Mouse (Mus musculus): ENCODE data around the gene B4galt7. TPM values are rescaled to one million over a fixed set of nuclear protein-coding genes. Genes with fewer than 3 reads are reported as not detected.
A peak's percentile ranks its signal among the peaks of the same experiment; 100 is the strongest.

B4galt7 gene
- polyA plus RNA-seq, 1 experiment = 16.1 TPM

- TF ChIP-seq CTCF (IDR thresholded peaks at IDR 0.05; ENCODE audit: control insufficient read depth, insufficient read depth, insufficient read length) (no peak), MAX (IDR thresholded peaks at IDR 0.05) (peak; percentile 59)
- Histone ChIP-seq H3K4me3 (ENCODE audit: insufficient read depth, poor library complexity, severe bottlenecking) (peak overlapping the region; percentile 93), H3K79me2 (ENCODE audit: control insufficient read depth, insufficient read depth) (peaks cover 33% of the 10 kb centered on the region), H3K36me3 (ENCODE audit: control insufficient read depth, insufficient read depth) (peaks cover 36% of the 10 kb centered on the region), H3K27me3 (ENCODE audit: control insufficient read depth, insufficient read depth, insufficient read length) (no peaks in the 10 kb centered on the region), H3ac (ENCODE audit: control insufficient read depth, insufficient read length, low read depth) (peak overlapping the region; percentile 80), H3K79me3 (ENCODE audit: low read depth) (peaks cover 18% of the 10 kb centered on the region)
These were observed 7.0 kb upstream of the B4galt7 start for GRCm38 (mm10) chr13:55592512-55593253.

- TF ChIP-seq MYOG (IDR thresholded peaks at IDR 0.05; ENCODE audit: control insufficient read depth, extremely low read depth, insufficient read length) (no peak), USF1 (IDR thresholded peaks at IDR 0.05; ENCODE audit: low read depth) (no peak), MAX (IDR thresholded peaks at IDR 0.05) (no peak), MYOD1 (IDR thresholded peaks at IDR 0.05; ENCODE audit: control insufficient read depth, insufficient read length, low read depth) (no peak), CTCF (IDR thresholded peaks at IDR 0.05; ENCODE audit: control insufficient read depth, insufficient read depth, insufficient read length) (no peak), FOSL1 (IDR thresholded peaks at IDR 0.05; ENCODE audit: insufficient read depth, low read length, poor library complexity, severe bottlenecking) (no peak), CEBPB (IDR thresholded peaks at IDR 0.05; ENCODE audit: low read depth) (no peak)
- peak overlapping the region; percentile 80 for H3ac ChIP-seq (ENCODE audit: control insufficient read depth, insufficient read length, low read depth)
These were observed 6.4 kb upstream of the B4galt7 start for GRCm38 (mm10) chr13:55593254-55593747.

GRCm38 (mm10) chr13:55595375-55595774 is 4.3 kb upstream of the B4galt7 start:
- Histone ChIP-seq H3ac (ENCODE audit: control insufficient read depth, insufficient read length, low read depth) (no peak overlapping the region), H3K79me3 (ENCODE audit: low read depth) (peaks cover 18% of the 10 kb centered on the region), H3K27me3 (ENCODE audit: control insufficient read depth, insufficient read depth, insufficient read length) (no peaks in the 10 kb centered on the region), H3K36me3 (ENCODE audit: control insufficient read depth, insufficient read depth) (peaks cover 41% of the 10 kb centered on the region), H3K4me3 (ENCODE audit: insufficient read depth, poor library complexity, severe bottlenecking) (no peak overlapping the region), H3K79me2 (ENCODE audit: control insufficient read depth, insufficient read depth) (peaks cover 38% of the 10 kb centered on the region)
- TF ChIP-seq CEBPB (IDR thresholded peaks at IDR 0.05; ENCODE audit: low read depth) (no peak), MYOG (IDR thresholded peaks at IDR 0.05; ENCODE audit: control insufficient read depth, extremely low read depth, insufficient read length) (no peak), CTCF (IDR thresholded peaks at IDR 0.05; ENCODE audit: control insufficient read depth, insufficient read depth, insufficient read length) (no peak), MAX (IDR thresholded peaks at IDR 0.05) (no peak), USF1 (IDR thresholded peaks at IDR 0.05; ENCODE audit: low read depth) (no peak), FOSL1 (IDR thresholded peaks at IDR 0.05; ENCODE audit: insufficient read depth, low read length, poor library complexity, severe bottlenecking) (no peak), MYOD1 (IDR thresholded peaks at IDR 0.05; ENCODE audit: control insufficient read depth, insufficient read length, low read depth) (no peak)

More at GRCm38 (mm10) chr13:55593254-55593747, 6.4 kb upstream of the B4galt7 start:
- peaks cover 18% of the 10 kb centered on the region for H3K79me3 ChIP-seq (ENCODE audit: low read depth)
- H3K79me2 ChIP-seq (ENCODE audit: control insufficient read depth, insufficient read depth) = peaks cover 33% of the 10 kb centered on the region
- peak overlapping the region; percentile 93 for H3K4me3 ChIP-seq (ENCODE audit: insufficient read depth, poor library complexity, severe bottlenecking)
- H3K36me3 ChIP-seq (ENCODE audit: control insufficient read depth, insufficient read depth) = peaks cover 41% of the 10 kb centered on the region
- no peaks in the 10 kb centered on the region for H3K27me3 ChIP-seq (ENCODE audit: control insufficient read depth, insufficient read depth, insufficient read length)

GRCm38 (mm10) chr13:55596802-55597201 is 2.9 kb upstream of the B4galt7 start:
- no peaks in the 10 kb centered on the region for H3K27me3 ChIP-seq (ENCODE audit: control insufficient read depth, insufficient read depth, insufficient read length)
- TF ChIP-seq MYOG (IDR thresholded peaks at IDR 0.05; ENCODE audit: control insufficient read depth, extremely low read depth, insufficient read length) = no peak
- H3K79me3 ChIP-seq (ENCODE audit: low read depth) = peaks cover 18% of the 10 kb centered on the region
- peaks cover 51% of the 10 kb centered on the region for H3K79me2 ChIP-seq (ENCODE audit: control insufficient read depth, insufficient read depth)
- no peak overlapping the region for H3ac ChIP-seq (ENCODE audit: control insufficient read depth, insufficient read length, low read depth)
- peaks cover 41% of the 10 kb centered on the region for H3K36me3 ChIP-seq (ENCODE audit: control insufficient read depth, insufficient read depth)
- no peak overlapping the region for H3K4me3 ChIP-seq (ENCODE audit: insufficient read depth, poor library complexity, severe bottlenecking)

DNA sequence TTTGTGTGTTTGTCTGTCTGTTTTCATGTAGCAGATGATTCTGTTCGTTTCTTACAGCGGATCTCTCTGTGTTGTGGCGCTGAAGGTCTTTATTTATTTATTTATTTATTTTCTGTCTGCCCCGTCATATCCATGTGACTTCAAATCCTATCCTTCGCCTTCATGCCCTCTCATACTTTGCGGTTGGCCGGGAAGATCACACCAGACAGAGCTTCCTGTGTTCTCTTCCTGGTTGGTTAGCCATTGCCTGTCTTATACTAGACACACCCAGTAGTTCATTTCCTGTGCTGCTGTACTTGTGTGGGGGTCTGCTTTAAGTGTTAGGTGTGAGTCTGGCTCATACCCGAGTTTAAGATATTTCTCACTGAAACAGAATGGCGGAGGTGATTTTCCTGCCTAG is 961 bp downstream of the B4galt7 start:
- Histone ChIP-seq H3ac (ENCODE audit: control insufficient read depth, insufficient read length, low read depth) (peak overlapping the region; percentile 91), H3K79me2 (ENCODE audit: control insufficient read depth, insufficient read depth) (peaks cover 38% of the 10 kb centered on the region), H3K27me3 (ENCODE audit: control insufficient read depth, insufficient read depth, insufficient read length) (no peaks in the 10 kb centered on the region), H3K79me3 (ENCODE audit: low read depth) (peaks cover 2% of the 10 kb centered on the region), H3K36me3 (ENCODE audit: control insufficient read depth, insufficient read depth) (peaks cover 23% of the 10 kb centered on the region), H3K4me3 (ENCODE audit: insufficient read depth, poor library complexity, severe bottlenecking) (peak overlapping the region; percentile 72)
- TF ChIP-seq CEBPB (IDR thresholded peaks at IDR 0.05; ENCODE audit: low read depth) (no peak), MAX (IDR thresholded peaks at IDR 0.05) (no peak), CTCF (IDR thresholded peaks at IDR 0.05; ENCODE audit: control insufficient read depth, insufficient read depth, insufficient read length) (no peak), FOSL1 (IDR thresholded peaks at IDR 0.05; ENCODE audit: insufficient read depth, low read length, poor library complexity, severe bottlenecking) (no peak), MYOG (IDR thresholded peaks at IDR 0.05; ENCODE audit: control insufficient read depth, extremely low read depth, insufficient read length) (no peak), MYOD1 (IDR thresholded peaks at IDR 0.05; ENCODE audit: control insufficient read depth, insufficient read length, low read depth) (no peak), USF1 (IDR thresholded peaks at IDR 0.05; ENCODE audit: low read depth) (no peak)

GRCm38 (mm10) chr13:55601611-55602010 is 1.9 kb downstream of the B4galt7 start:
- Histone ChIP-seq H3K4me3 (ENCODE audit: insufficient read depth, poor library complexity, severe bottlenecking) (no peak overlapping the region), H3K79me2 (ENCODE audit: control insufficient read depth, insufficient read depth) (peaks cover 32% of the 10 kb centered on the region), H3K27me3 (ENCODE audit: control insufficient read depth, insufficient read depth, insufficient read length) (no peaks in the 10 kb centered on the region), H3K36me3 (ENCODE audit: control insufficient read depth, insufficient read depth) (peaks cover 14% of the 10 kb centered on the region), H3ac (ENCODE audit: control insufficient read depth, insufficient read length, low read depth) (no peak overlapping the region), H3K79me3 (ENCODE audit: low read depth) (peaks cover 2% of the 10 kb centered on the region)
- TF ChIP-seq FOSL1 (IDR thresholded peaks at IDR 0.05; ENCODE audit: insufficient read depth, low read length, poor library complexity, severe bottlenecking) (no peak), CTCF (IDR thresholded peaks at IDR 0.05; ENCODE audit: control insufficient read depth, insufficient read depth, insufficient read length) (peak; percentile 61), CEBPB (IDR thresholded peaks at IDR 0.05; ENCODE audit: low read depth) (no peak)
